Mouse (Mus musculus): ENCODE measurements at regions not wholly inside any gene's neighbourhood (a gene's known extent, or its start where the extent isn't known, plus 50 kb on each side); places are given as distances from the start of the nearest gene placed in this dataset.

DNA sequence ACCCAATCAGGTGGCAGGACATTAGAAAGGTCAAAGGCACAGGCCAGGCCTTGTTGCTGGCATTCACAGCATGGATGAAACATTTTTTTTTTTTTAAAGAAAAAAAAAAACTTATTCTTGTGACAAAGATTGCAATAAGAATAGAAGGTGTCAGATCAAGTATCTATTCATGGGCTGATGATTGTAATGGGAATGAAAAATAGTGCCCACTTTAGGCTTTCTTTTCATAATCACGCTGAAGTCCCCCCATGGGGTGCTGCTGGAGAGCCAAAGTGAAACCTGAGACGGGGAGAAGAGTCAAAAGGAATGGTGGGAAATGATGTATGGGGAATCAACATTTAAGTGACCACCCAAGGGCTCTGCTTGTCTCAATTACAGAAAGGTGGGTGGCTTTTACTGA lies 1037.0 kb downstream of the Car8 start:
- 15% methylated on average over 2 of the region's 2 CpGs for WGBS
- H3K9me3 ChIP-seq (ENCODE audit: control insufficient read depth, low read length): no peaks in the 10 kb centered on the region
- no peak overlapping the region for H3K4me2 ChIP-seq (replicated peaks)
- H3K9ac ChIP-seq: no peak overlapping the region
- H3K4me3 ChIP-seq (replicated peaks; ENCODE audit: low read length): no peak overlapping the region
- no peaks in the 10 kb centered on the region for H3K36me3 ChIP-seq (replicated peaks; ENCODE audit: control insufficient read depth, insufficient read depth)
- no peak for ATAC-seq (ENCODE audit: low FRiP score)
- no peaks in the 10 kb centered on the region for H3K4me1 ChIP-seq (replicated peaks; ENCODE audit: control insufficient read depth, insufficient read depth, low read length)
- H3K27me3 ChIP-seq (ENCODE audit: control insufficient read depth, insufficient read depth, low read length): no peaks in the 10 kb centered on the region
- H3K27ac ChIP-seq: no peak overlapping the region
- no peak for DNase-seq (ENCODE audit: low spot score)

DNA sequence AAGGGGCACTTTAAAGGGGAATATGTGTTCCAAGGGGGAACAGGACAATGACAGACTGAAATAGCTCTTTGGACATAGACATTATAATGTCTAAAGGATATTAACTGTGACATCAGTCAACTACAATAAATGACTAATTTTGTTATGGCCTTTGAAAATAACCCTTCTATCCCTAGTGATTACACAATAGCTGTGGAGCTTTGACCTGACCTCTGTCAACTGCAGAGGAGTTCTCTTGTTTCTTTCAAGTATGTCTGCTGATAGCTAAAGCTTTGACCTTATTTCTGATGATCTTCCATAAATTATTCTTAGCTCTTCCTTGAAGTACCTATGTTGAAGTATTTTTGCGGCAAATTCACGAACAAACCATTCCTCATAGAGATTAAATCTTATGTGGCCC lies 1038.9 kb downstream of the Car8 start:
- Histone ChIP-seq H3K36me3 (replicated peaks; ENCODE audit: control insufficient read depth, insufficient read depth) (no peaks in the 10 kb centered on the region), H3K4me2 (replicated peaks) (no peak overlapping the region), H3K27me3 (ENCODE audit: control insufficient read depth, insufficient read depth, low read length) (no peaks in the 10 kb centered on the region), H3K4me1 (replicated peaks; ENCODE audit: control insufficient read depth, insufficient read depth, low read length) (no peaks in the 10 kb centered on the region), H3K27ac (no peak overlapping the region), H3K4me3 (replicated peaks; ENCODE audit: low read length) (no peak overlapping the region), H3K9me3 (ENCODE audit: control insufficient read depth, low read length) (no peaks in the 10 kb centered on the region), H3K9ac (no peak overlapping the region)
- 75% methylated on average over 2 of the region's 2 CpGs for WGBS
- no peak for DNase-seq (ENCODE audit: low spot score)
- ATAC-seq (ENCODE audit: low FRiP score): no peak

DNA sequence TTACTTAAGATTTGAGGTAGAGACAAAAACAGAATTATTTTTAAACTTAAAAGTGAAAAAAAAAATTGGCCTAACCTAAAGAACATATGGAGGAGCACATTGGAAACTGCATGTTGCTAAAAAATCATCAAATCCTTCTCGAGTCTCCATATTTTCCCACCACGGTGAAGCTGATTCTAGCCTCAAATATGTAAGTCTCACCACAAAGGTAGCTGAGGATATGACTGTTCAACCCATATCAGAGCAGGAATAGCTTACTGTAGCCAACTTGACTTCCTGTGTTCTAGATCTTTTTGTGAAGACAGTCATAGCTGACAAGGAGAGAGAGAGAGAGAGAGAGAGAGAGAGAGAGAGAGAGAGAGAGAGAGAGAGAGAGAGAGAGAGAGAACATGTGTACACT lies 1039.8 kb downstream of the Car8 start:
- no peak for DNase-seq (ENCODE audit: low spot score)
- H3K27me3 ChIP-seq (ENCODE audit: control insufficient read depth, insufficient read depth, low read length): no peaks in the 10 kb centered on the region
- no peaks in the 10 kb centered on the region for H3K9me3 ChIP-seq (ENCODE audit: control insufficient read depth, low read length)
- ATAC-seq (ENCODE audit: low FRiP score): no peak
- no peak overlapping the region for H3K4me3 ChIP-seq (replicated peaks; ENCODE audit: low read length)
- no peak overlapping the region for H3K9ac ChIP-seq
- H3K4me2 ChIP-seq (replicated peaks): no peak overlapping the region
- 83% methylated on average over 2 of the region's 2 CpGs for WGBS
- H3K27ac ChIP-seq: no peak overlapping the region
- H3K36me3 ChIP-seq (replicated peaks; ENCODE audit: control insufficient read depth, insufficient read depth): no peaks in the 10 kb centered on the region
- H3K4me1 ChIP-seq (replicated peaks; ENCODE audit: control insufficient read depth, insufficient read depth, low read length): no peaks in the 10 kb centered on the region

DNA sequence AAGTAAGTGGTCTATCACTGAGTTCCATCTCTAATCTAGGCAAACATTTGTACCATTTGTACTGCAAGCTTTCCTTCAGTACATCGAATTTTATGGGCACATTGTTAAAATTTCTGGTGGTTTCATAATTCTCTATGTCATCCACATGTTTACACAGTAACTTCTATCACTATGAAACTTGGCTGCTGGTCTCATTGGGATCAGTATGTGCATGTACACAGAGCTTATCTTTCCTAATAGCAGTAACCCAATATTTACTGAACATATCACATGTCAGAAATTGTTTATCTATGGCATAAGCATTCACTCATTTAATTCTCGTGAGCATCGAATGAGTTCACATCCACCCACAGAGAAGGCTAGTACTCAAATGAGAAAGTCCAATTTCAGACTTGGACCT lies 1042.3 kb downstream of the Car8 start:
- H3K36me3 ChIP-seq (replicated peaks; ENCODE audit: control insufficient read depth, insufficient read depth): no peaks in the 10 kb centered on the region
- ATAC-seq (ENCODE audit: low FRiP score) (no peak), DNase-seq (ENCODE audit: low spot score) (no peak)
- no peak overlapping the region for H3K4me3 ChIP-seq (replicated peaks; ENCODE audit: low read length)
- no peaks in the 10 kb centered on the region for H3K27me3 ChIP-seq (ENCODE audit: control insufficient read depth, insufficient read depth, low read length)
- WGBS: 93% methylated on average over 3 of the region's 3 CpGs
- H3K4me1 ChIP-seq (replicated peaks; ENCODE audit: control insufficient read depth, insufficient read depth, low read length): no peaks in the 10 kb centered on the region
- H3K9me3 ChIP-seq (ENCODE audit: control insufficient read depth, low read length): no peaks in the 10 kb centered on the region
- H3K9ac ChIP-seq: no peak overlapping the region
- H3K4me2 ChIP-seq (replicated peaks): no peak overlapping the region
- no peak overlapping the region for H3K27ac ChIP-seq

DNA sequence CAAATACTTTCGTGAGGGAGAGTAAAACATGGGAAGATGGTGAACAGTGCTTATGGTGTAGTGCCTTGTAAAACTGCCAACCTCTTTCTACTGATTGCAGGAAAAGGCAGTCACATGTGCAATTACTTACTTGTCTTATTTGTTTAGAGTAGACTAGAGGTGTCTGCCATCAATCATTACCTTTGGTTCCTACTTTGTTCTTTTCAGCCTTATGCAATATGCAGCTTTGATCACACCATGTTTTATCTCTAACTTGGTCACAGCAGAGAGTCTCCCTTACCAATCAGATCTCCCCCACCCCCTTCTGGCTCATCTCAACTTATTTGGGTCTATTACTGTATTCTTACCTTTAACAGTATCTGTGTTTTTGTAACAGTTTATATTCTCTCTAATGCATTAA lies 1043.2 kb downstream of the Car8 start:
- H3K9me3 ChIP-seq (ENCODE audit: control insufficient read depth, low read length): no peaks in the 10 kb centered on the region

DNA sequence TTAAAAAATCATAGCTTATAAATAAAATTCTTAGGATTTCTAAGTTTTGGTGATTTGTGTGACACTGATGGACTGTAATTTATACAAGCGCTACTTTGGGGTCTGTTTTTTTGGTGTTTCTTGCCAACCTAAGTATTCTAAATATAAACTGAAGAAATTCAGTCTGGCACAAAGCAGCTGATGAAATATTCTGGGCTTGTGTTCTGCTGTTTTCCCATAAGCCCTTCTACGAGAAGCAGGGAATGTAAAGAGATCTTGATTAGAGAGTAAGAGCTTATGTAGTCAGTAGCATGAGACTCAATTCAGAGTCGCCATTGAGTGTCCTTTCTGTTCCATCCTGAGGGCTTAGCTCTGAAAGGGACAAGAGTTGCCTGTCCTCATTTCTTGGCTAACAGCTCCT lies 1046.9 kb downstream of the Car8 start:
- H3K27ac ChIP-seq: peak overlapping the region; percentile 62
- DNase-seq (ENCODE audit: low spot score): no peak
- WGBS: 73% methylated on average over 3 of the region's 3 CpGs

More for the DNA sequence above, 1043.2 kb downstream of the Car8 start:
- WGBS: 94% methylated on average over 1 of the region's 1 CpGs
- Histone ChIP-seq H3K27me3 (ENCODE audit: control insufficient read depth, insufficient read depth, low read length) (no peaks in the 10 kb centered on the region), H3K4me1 (replicated peaks; ENCODE audit: control insufficient read depth, insufficient read depth, low read length) (peaks cover 5% of the 10 kb centered on the region; the same call in 1 of the 2 replicates), H3K4me3 (replicated peaks; ENCODE audit: low read length) (no peak overlapping the region), H3K9ac (no peak overlapping the region), H3K27ac (no peak overlapping the region), H3K4me2 (replicated peaks) (no peak overlapping the region), H3K36me3 (replicated peaks; ENCODE audit: control insufficient read depth, insufficient read depth) (no peaks in the 10 kb centered on the region)
- DNase-seq (ENCODE audit: low spot score): no peak
- no peak for ATAC-seq (ENCODE audit: low FRiP score)

DNA sequence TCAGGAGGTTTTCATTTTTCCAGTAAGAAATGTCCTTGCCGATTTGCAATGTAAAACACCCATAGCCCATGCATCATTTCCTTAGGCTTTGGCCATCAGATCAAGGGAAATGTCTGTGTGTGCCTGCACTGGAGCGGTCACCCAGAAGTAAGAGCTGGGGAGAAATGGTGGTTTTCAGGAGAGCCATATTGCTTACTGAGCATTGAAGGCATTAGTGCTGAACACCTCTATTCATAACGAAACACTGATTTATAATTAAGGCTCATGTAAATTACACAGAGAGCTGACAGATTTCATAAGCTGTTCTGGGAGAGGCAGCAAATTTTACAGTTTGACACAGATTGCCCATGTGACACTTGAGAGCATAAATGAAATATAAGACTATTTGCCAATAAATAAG lies 1047.6 kb downstream of the Car8 start:
- Histone ChIP-seq H3K4me2 (replicated peaks) (no peak overlapping the region), H3K4me1 (replicated peaks; ENCODE audit: control insufficient read depth, insufficient read depth, low read length) (peaks cover 5% of the 10 kb centered on the region; the same call in 1 of the 2 replicates), H3K27ac (peak overlapping the region; percentile 70), H3K4me3 (replicated peaks; ENCODE audit: low read length) (no peak overlapping the region), H3K27me3 (ENCODE audit: control insufficient read depth, insufficient read depth, low read length) (no peaks in the 10 kb centered on the region), H3K36me3 (replicated peaks; ENCODE audit: control insufficient read depth, insufficient read depth) (no peaks in the 10 kb centered on the region), H3K9ac (no peak overlapping the region), H3K9me3 (ENCODE audit: control insufficient read depth, low read length) (no peaks in the 10 kb centered on the region)
- ATAC-seq (ENCODE audit: low FRiP score) (peak; percentile 60; the same call in 1 of the 2 replicates), DNase-seq (ENCODE audit: low spot score) (peak; percentile 35)
- WGBS: 48% methylated on average over 3 of the region's 3 CpGs

More for the DNA sequence above, 1046.9 kb downstream of the Car8 start:
- Histone ChIP-seq H3K4me1 (replicated peaks; ENCODE audit: control insufficient read depth, insufficient read depth, low read length) (peaks cover 5% of the 10 kb centered on the region; the same call in 1 of the 2 replicates), H3K9ac (no peak overlapping the region), H3K9me3 (ENCODE audit: control insufficient read depth, low read length) (no peaks in the 10 kb centered on the region), H3K36me3 (replicated peaks; ENCODE audit: control insufficient read depth, insufficient read depth) (no peaks in the 10 kb centered on the region), H3K27me3 (ENCODE audit: control insufficient read depth, insufficient read depth, low read length) (no peaks in the 10 kb centered on the region), H3K4me3 (replicated peaks; ENCODE audit: low read length) (no peak overlapping the region), H3K4me2 (replicated peaks) (no peak overlapping the region)
- ATAC-seq (ENCODE audit: low FRiP score): no peak

DNA sequence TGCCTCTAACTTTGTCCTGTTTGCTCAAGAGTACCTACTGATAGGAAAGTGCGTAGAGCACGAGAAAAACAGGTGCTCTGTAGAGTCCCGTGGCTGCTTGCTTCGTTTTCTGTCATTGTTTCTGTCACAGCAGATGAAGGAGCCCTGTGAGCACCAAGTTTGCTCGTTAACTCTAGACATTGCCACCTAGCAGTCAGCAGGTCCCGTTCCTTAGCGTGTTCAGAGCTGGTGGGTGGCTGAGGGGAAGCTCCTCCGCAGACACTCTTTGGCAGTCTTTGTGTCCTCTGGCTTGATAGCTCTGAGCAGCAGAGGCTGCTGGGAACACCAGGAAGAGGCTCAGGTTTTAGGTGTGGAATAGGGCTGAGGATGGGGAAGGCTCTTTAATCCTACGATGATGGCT lies 1063.8 kb downstream of the Car8 start:
- Histone ChIP-seq H3K27me3 (ENCODE audit: control insufficient read depth, insufficient read depth, low read length) (no peaks in the 10 kb centered on the region), H3K4me2 (replicated peaks) (no peak overlapping the region), H3K9me3 (ENCODE audit: control insufficient read depth, low read length) (no peaks in the 10 kb centered on the region), H3K4me1 (replicated peaks; ENCODE audit: control insufficient read depth, insufficient read depth, low read length) (no peaks in the 10 kb centered on the region), H3K4me3 (replicated peaks; ENCODE audit: low read length) (no peak overlapping the region), H3K36me3 (replicated peaks; ENCODE audit: control insufficient read depth, insufficient read depth) (no peaks in the 10 kb centered on the region), H3K27ac (no peak overlapping the region), H3K9ac (no peak overlapping the region)
- WGBS: 87% methylated on average over 9 of the region's 9 CpGs
- DNase-seq (ENCODE audit: low spot score) (no peak), ATAC-seq (ENCODE audit: low FRiP score) (no peak)

DNA sequence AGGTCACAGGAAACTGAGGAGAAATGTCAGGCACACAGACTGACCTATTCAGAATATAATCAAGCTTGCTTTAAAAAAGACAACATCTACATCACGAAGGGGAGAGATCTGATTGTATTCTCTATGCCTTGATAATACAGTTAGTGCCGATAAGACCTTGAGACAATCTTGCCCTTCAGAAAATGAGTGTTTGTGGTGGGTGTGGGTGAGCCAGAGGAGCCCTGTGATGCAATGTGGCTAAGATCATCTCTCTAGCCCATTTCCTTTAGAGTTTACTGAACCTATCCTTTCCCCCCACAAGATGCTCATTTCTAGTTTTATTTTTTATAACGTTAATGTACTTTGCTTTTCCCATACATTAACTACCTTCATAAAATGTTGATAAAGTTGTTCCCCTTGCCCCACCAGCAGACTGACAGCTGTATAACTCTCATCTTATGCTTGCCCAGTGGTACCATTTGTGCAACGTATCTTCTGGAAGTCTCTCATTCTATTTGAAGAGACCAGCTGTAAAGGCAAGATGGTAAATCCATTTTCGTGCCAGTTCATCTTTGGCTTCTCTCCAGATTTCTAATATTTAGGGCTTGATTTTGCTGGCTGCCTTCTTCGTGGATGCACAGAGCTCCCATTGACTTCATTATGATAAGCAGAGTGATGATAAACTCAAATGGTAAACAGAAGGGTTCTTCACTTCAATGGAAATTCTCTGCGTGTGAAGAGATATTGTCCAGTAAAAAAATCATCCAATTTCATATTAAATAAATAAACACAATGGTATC lies 1066.1 kb downstream of the Car8 start:
- Histone ChIP-seq H3K4me3 (replicated peaks; ENCODE audit: low read length) (no peak overlapping the region), H3K9me3 (ENCODE audit: control insufficient read depth, low read length) (no peaks in the 10 kb centered on the region), H3K9ac (no peak overlapping the region), H3K4me1 (replicated peaks; ENCODE audit: control insufficient read depth, insufficient read depth, low read length) (no peaks in the 10 kb centered on the region), H3K36me3 (replicated peaks; ENCODE audit: control insufficient read depth, insufficient read depth) (no peaks in the 10 kb centered on the region), H3K4me2 (replicated peaks) (no peak overlapping the region), H3K27ac (no peak overlapping the region), H3K27me3 (ENCODE audit: control insufficient read depth, insufficient read depth, low read length) (no peaks in the 10 kb centered on the region)
- DNase-seq (ENCODE audit: low spot score): no peak
- 79% methylated on average over 7 of the region's 7 CpGs for WGBS
- ATAC-seq (ENCODE audit: low FRiP score): no peak
